Mouse (Mus musculus): ENCODE measurements around the gene Kat8. TPM values are rescaled to one million over a fixed set of nuclear protein-coding genes. Genes with fewer than 3 reads are reported as not detected.

The Kat8 gene
- polyA plus RNA-seq (2015; fragmentation: Nextera tagmentation; extraction: Ambion mirVana) = 15.0 TPM in 2 replicates

GRCm38 (mm10) chr7:127912190-127912871 lies at the start of gene Kat8:
TSS of gene Kat8 (plus strand) at chr7:127912516.
- WGBS (ENCODE audit: insufficient replicate concordance) = 1% methylated on average over 40 of the region's 40 CpGs
- H3K36me3 ChIP-seq (replicated peaks) = peaks cover 50% of the 10 kb centered on the region

DNA sequence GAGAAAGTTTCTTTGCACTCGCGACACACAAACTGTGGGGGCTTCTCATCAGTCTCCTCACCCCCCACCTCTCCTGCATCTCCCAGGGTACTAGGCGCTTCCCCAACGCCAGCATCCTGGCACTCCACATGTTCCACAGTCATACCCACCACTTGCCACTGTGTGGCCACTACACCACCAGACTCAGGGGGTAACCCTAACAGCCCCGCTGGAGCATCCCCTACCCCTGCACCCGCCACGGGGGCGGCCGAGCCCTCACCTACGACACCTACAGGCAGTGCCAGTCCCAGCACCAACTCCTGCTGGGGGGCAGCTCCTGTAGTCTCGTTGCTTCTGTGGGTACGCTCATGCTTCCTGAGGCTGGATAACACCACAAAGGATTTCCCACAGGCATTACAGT lies 45.9 kb upstream of the Kat8 start:
- 86% methylated on average over 12 of the region's 12 CpGs for WGBS (ENCODE audit: insufficient replicate concordance)
- H3K36me3 ChIP-seq (replicated peaks) = peaks cover 49% of the 10 kb centered on the region
- no peaks in the 10 kb centered on the region for H3K27me3 ChIP-seq
- no peaks in the 10 kb centered on the region for H3K9me3 ChIP-seq (replicated peaks)
- no peak overlapping the region for H3K4me3 ChIP-seq (replicated peaks)
- H3K27ac ChIP-seq (replicated peaks) = no peak overlapping the region
- no peak overlapping the region for H3K4me2 ChIP-seq
- peaks cover 14% of the 10 kb centered on the region for H3K4me1 ChIP-seq (replicated peaks)
- ATAC-seq (ENCODE audit: insufficient read depth) = no peak
- no peak overlapping the region for H3K9ac ChIP-seq

More at GRCm38 (mm10) chr7:127912190-127912871, at the start of gene Kat8:
- Histone ChIP-seq H3K9me3 (replicated peaks) (no peaks in the 10 kb centered on the region), H3K9ac (peak within 1 kb of the TSS; percentile 56), H3K4me1 (replicated peaks) (peaks cover 20% of the 10 kb centered on the region), H3K27ac (replicated peaks) (peak within 1 kb of the TSS; percentile 83), H3K27me3 (no peaks in the 10 kb centered on the region), H3K4me2 (peak within 1 kb of the TSS; percentile 78), H3K4me3 (replicated peaks) (peak within 1 kb of the TSS; percentile 71)
- ATAC-seq (ENCODE audit: insufficient read depth) = peak; percentile 97

GRCm38 (mm10) chr7:127867641-127868040 lies 44.7 kb upstream of the Kat8 start:
- ATAC-seq (ENCODE audit: insufficient read depth) = no peak
- H3K27ac ChIP-seq (replicated peaks) = no peak overlapping the region
- no peak overlapping the region for H3K9ac ChIP-seq
- H3K4me1 ChIP-seq (replicated peaks) = peaks cover 23% of the 10 kb centered on the region
- peaks cover 54% of the 10 kb centered on the region for H3K36me3 ChIP-seq (replicated peaks)
- H3K4me3 ChIP-seq (replicated peaks) = no peak overlapping the region
- WGBS (ENCODE audit: insufficient replicate concordance) = 91% methylated on average over 18 of the region's 18 CpGs
- no peaks in the 10 kb centered on the region for H3K9me3 ChIP-seq (replicated peaks)
- no peak overlapping the region for H3K4me2 ChIP-seq
- no peaks in the 10 kb centered on the region for H3K27me3 ChIP-seq

GRCm38 (mm10) chr7:127869149-127869810 lies 43.0 kb upstream of the Kat8 start:
- no peaks in the 10 kb centered on the region for H3K9me3 ChIP-seq (replicated peaks)
- no peak overlapping the region for H3K9ac ChIP-seq
- peaks cover 30% of the 10 kb centered on the region for H3K4me1 ChIP-seq (replicated peaks)
- H3K27ac ChIP-seq (replicated peaks) = no peak overlapping the region
- no peak for ATAC-seq (ENCODE audit: insufficient read depth)
- no peak overlapping the region for H3K4me2 ChIP-seq
- H3K36me3 ChIP-seq (replicated peaks) = peaks cover 57% of the 10 kb centered on the region
- H3K27me3 ChIP-seq = no peaks in the 10 kb centered on the region
- 69% methylated on average over 3 of the region's 3 CpGs for WGBS (ENCODE audit: insufficient replicate concordance)
- no peak overlapping the region for H3K4me3 ChIP-seq (replicated peaks)

DNA sequence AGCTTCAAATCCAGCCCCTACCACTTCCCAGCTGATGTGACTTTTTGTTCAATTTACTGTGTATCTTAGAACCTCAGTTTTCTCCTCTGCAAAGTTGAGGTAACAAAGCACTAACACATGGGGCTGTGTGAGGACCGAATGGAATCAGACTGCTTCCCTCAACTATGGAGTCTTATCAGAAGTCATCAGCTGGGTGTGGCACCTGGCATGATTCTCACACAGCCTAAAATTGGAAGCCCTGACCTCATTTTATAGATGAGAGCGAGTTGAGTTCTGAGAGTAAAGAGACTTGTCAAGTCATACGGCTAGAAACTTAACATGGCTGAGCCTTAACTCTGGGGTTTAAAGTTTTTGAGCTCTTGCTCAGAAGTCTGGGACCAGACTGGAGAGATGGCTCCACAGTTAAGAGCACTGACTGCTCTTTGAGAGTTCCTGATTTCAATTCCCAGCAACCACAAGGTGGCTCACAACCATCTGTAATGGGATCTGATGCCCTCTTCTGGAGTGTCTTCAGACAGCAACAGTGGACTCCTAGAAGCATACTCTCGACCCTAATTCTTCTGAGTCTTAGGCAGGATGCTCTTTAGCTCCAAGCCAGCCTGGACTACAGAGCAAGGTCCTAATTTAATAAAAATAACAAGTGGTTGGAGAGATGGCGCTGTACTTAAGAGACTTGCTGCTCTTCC lies 42.0 kb upstream of the Kat8 start:
- H3K4me2 ChIP-seq = no peak overlapping the region

GRCm38 (mm10) chr7:127874812-127875626 lies 37.3 kb upstream of the Kat8 start:
- peak overlapping the region; percentile 80 for H3K4me2 ChIP-seq
- H3K27ac ChIP-seq (replicated peaks) = peak overlapping the region; percentile 92
- peaks cover 44% of the 10 kb centered on the region for H3K4me1 ChIP-seq (replicated peaks)
- no peaks in the 10 kb centered on the region for H3K27me3 ChIP-seq
- peaks cover 15% of the 10 kb centered on the region for H3K9me3 ChIP-seq (replicated peaks)
- no peak; the same call in 1 of the 2 replicates for ATAC-seq (ENCODE audit: insufficient read depth)
- WGBS (ENCODE audit: insufficient replicate concordance) = 5% methylated on average over 20 of the region's 20 CpGs
- H3K36me3 ChIP-seq (replicated peaks) = peaks cover 40% of the 10 kb centered on the region
- peak overlapping the region; percentile 82 for H3K4me3 ChIP-seq (replicated peaks)
- peak overlapping the region; percentile 88 for H3K9ac ChIP-seq

More for the DNA sequence above, 42.0 kb upstream of the Kat8 start:
- ATAC-seq (ENCODE audit: insufficient read depth) = no peak
- Histone ChIP-seq H3K9me3 (replicated peaks) (no peaks in the 10 kb centered on the region), H3K27me3 (no peaks in the 10 kb centered on the region), H3K27ac (replicated peaks) (no peak overlapping the region), H3K36me3 (replicated peaks) (peaks cover 48% of the 10 kb centered on the region), H3K4me1 (replicated peaks) (peaks cover 40% of the 10 kb centered on the region), H3K9ac (no peak overlapping the region), H3K4me3 (replicated peaks) (no peak overlapping the region)
- 51% methylated on average over 5 of the region's 5 CpGs for WGBS (ENCODE audit: insufficient replicate concordance)

DNA sequence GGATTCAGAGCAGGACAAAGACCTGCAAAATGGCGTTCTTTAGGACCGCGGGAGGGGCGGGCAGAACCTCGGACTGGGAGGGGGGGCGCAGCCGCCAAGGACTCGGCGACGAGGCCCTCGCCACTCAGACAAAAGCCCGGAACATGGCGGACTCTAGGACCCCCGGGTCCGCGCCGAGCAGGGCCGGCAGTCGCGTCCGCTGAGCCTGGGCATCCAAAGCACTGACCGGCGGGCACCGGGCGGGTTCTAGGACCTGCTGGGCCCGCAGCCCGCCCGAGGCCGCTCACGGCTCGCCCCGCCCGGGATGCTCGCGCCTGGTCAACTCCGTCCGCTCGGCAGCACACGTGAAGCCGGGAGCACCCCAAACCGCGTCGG lies 36.7 kb upstream of the Kat8 start:
- Histone ChIP-seq H3K4me2 (peak overlapping the region; percentile 80), H3K27ac (replicated peaks) (peak overlapping the region; percentile 92), H3K36me3 (replicated peaks) (peaks cover 42% of the 10 kb centered on the region), H3K4me3 (replicated peaks) (peak overlapping the region; percentile 82), H3K4me1 (replicated peaks) (peaks cover 38% of the 10 kb centered on the region), H3K9me3 (replicated peaks) (peaks cover 21% of the 10 kb centered on the region), H3K9ac (peak overlapping the region; percentile 88), H3K27me3 (no peaks in the 10 kb centered on the region)
- 0% methylated on average over 43 of the region's 43 CpGs for WGBS (ENCODE audit: insufficient replicate concordance)
- peak; percentile 71 for ATAC-seq (ENCODE audit: insufficient read depth)

DNA sequence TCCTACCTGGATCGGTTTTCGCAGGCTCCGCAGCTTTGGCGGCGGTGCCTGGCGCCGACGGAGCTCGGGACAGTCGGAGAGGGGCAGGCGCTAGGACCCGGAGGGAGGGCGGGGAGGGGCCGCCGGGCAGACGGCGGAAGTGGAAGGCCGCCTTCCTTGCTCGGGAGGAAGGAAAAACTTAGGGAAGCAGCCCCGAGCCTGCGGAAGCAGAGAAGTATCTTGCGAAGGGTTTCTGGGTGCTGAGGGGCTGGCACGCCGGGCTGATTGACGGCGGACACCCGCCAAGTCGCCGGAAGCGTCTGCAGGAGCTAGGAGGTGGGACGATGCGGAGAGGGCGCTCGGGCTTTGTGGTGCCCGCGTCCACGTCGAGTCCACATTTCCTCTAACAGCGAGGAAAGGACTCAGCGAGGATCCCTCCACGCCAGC lies 36.3 kb upstream of the Kat8 start, which contains the start of gene Zfp646:
Gene Zfp646, plus strand, starts transcription at position 181 of the 426 bp plus-strand sequence.
- Histone ChIP-seq H3K4me1 (replicated peaks) (peaks cover 38% of the 10 kb centered on the region), H3K27ac (replicated peaks) (peak within 1 kb of the TSS; percentile 92), H3K36me3 (replicated peaks) (peaks cover 44% of the 10 kb centered on the region), H3K27me3 (no peaks in the 10 kb centered on the region), H3K4me2 (peak within 1 kb of the TSS; percentile 80), H3K9ac (peak within 1 kb of the TSS; percentile 88), H3K9me3 (replicated peaks) (peaks cover 24% of the 10 kb centered on the region), H3K4me3 (replicated peaks) (peak within 1 kb of the TSS; percentile 82)
- ATAC-seq (ENCODE audit: insufficient read depth) = peak; percentile 86
- WGBS (ENCODE audit: insufficient replicate concordance) = 0% methylated on average over 41 of the region's 41 CpGs

DNA sequence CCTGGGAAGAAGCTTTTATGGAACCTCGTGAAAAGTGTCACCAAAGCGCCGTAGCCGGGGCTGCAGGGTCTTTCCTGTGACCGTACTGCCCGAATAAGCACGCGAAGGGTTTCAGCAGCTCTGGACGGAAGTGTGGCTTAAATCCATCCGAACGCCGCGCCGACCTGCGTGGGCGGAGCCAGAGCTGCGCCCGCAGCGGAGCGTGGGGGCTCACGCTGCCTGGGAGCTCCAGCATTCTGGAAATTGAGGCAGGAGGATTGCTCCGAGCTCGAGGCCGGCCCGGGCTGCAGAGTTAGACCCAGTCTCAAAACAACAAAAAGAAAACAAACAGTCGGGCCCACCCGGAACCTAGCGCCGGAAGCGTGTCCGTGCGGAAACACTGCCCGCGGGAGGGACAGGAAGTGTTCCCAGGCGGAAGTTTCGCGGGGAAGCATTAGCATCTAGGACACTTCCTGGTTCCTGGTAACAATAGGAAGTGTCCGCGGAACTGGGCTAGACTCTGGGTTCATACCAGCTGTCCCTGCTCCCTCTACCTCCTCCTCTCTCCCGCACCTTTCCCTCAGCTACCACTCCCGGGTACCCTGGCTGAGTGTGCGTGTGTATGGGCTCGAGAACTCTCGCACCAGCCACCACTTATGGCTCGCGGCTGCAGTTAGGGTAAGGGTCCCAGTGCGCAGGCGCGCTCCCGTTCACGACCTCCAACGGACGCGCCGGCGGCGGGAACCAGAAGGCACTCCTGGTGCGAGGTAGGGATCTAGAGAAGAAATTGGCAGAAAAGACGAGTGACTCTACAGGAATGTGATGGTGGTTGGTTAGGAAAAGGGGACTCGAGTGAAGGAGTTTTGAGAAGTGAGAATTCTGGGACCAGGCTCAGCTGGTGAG lies 35.6 kb upstream of the Kat8 start, which contains the start of gene Zfp668:
Gene Zfp668, minus strand, starts transcription at position 362 of the 882 bp plus-strand sequence.
- peak; percentile 75 for ATAC-seq (ENCODE audit: insufficient read depth)
- under 1% methylated on average over 60 of the region's 60 CpGs for whole genome bisulfite sequencing (ENCODE audit: insufficient replicate concordance)

GRCm38 (mm10) chr7:127879301-127879700 lies 33.0 kb upstream of the Kat8 start:
- no peak for ATAC-seq (ENCODE audit: insufficient read depth)
- H3K9me3 ChIP-seq (replicated peaks) = peaks cover 33% of the 10 kb centered on the region
- 91% methylated on average over 9 of the region's 9 CpGs for WGBS (ENCODE audit: insufficient replicate concordance)
- no peak overlapping the region for H3K27ac ChIP-seq (replicated peaks)
- H3K4me1 ChIP-seq (replicated peaks) = peaks cover 32% of the 10 kb centered on the region
- peaks cover 68% of the 10 kb centered on the region for H3K36me3 ChIP-seq (replicated peaks)
- H3K9ac ChIP-seq = no peak overlapping the region
- H3K4me2 ChIP-seq = no peak overlapping the region
- H3K27me3 ChIP-seq = no peaks in the 10 kb centered on the region
- H3K4me3 ChIP-seq (replicated peaks) = no peak overlapping the region

More for the DNA sequence above, 35.6 kb upstream of the Kat8 start, which contains the start of gene Zfp668:
- peaks cover 28% of the 10 kb centered on the region for H3K9me3 ChIP-seq (replicated peaks)
- peaks cover 51% of the 10 kb centered on the region for H3K36me3 ChIP-seq (replicated peaks)
- peak within 1 kb of the TSS; percentile 88 for H3K9ac ChIP-seq
- peak within 1 kb of the TSS; percentile 92 for H3K27ac ChIP-seq (replicated peaks)
- H3K27me3 ChIP-seq = no peaks in the 10 kb centered on the region
- peak within 1 kb of the TSS; percentile 80 for H3K4me2 ChIP-seq
- peaks cover 36% of the 10 kb centered on the region for H3K4me1 ChIP-seq (replicated peaks)
- H3K4me3 ChIP-seq (replicated peaks) = peak within 1 kb of the TSS; percentile 82
